Mouse (Mus musculus): ENCODE results near the gene Shc1. TPM values are rescaled to one million over a fixed set of nuclear protein-coding genes. Genes with fewer than 3 reads are reported as not detected.

Gene Shc1
- polyA plus RNA-seq, 1 experiment from 2014 or later = 51.8 TPM

- H3K4me3 ChIP-seq = peak within 1 kb of the TSS; percentile 65
- DNase-seq (ENCODE audit: low spot score) = peak; percentile 95
- peaks cover 23% of the 10 kb centered on the region for H3K4me1 ChIP-seq
- WGBS = 6% methylated on average over 28 of the region's 28 CpGs
- H3K9me3 ChIP-seq (replicated peaks) = no peaks in the 10 kb centered on the region
- peak within 1 kb of the TSS; percentile 74 for H3K27ac ChIP-seq (replicated peaks)
- no peaks in the 10 kb centered on the region for H3K27me3 ChIP-seq (ENCODE audit: low read depth, poor library complexity, severe bottlenecking)
- H3K36me3 ChIP-seq = peaks cover 61% of the 10 kb centered on the region
These were observed 6.5 kb upstream of the Shc1 start, which contains the start of gene Flad1 for GRCm38 (mm10) chr3:89411490-89412393. Gene Flad1 (minus strand): TSS chr3:89411870.

DNA sequence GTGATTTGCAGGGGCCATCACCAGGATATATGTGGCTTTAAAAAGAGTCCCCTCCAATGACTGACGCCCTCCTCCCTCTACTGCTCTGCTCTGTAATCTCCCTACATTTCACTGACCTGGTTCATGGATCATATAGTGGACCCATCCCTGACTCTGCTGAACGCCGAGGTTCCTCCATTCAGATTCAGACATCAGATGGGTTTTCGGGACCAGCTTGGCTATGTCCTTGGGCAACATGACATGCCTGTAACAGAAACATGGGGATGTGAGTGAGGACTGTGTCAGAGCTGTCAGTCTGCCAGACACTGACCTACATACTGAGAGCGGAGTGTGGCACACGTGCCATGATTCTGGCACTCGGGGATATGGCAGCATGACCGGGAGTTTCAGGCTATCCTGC, 2.1 kb upstream of the Shc1 start:
- 97% methylated on average over 8 of the region's 8 CpGs for WGBS
- Histone ChIP-seq H3K27me3 (ENCODE audit: low read depth, poor library complexity, severe bottlenecking) (no peaks in the 10 kb centered on the region), H3K4me1 (peaks cover 40% of the 10 kb centered on the region), H3K9me3 (replicated peaks) (no peaks in the 10 kb centered on the region), H3K27ac (replicated peaks) (no peak overlapping the region), H3K36me3 (peaks cover 40% of the 10 kb centered on the region), H3K4me3 (peak overlapping the region; percentile 73)
- no peak for DNase-seq (ENCODE audit: low spot score)

DNA sequence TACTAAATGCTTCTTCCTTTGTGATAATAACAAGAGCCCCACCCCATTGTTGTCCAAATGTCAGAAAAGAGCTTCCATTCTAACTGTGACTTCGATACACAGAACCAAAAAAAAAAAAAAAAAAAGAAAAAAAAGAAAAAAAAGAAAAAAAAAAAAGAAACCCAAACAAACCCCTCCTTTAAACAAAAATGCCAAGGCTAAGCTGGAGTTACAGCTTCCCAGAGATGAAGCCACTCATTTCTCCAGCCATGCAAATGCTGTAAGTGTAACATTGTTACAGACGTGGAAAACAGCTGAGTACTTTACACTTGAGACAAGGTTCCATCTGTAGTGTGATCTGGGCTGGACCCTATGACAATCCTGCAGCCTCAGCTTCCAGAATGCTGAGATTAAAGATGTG, 1.1 kb upstream of the Shc1 start:
- H3K4me1 ChIP-seq = peaks cover 46% of the 10 kb centered on the region
- peak overlapping the region; percentile 73 for H3K4me3 ChIP-seq
- 28% methylated on average over 2 of the region's 2 CpGs for WGBS
- H3K27ac ChIP-seq (replicated peaks) = peak overlapping the region; percentile 94
- H3K9me3 ChIP-seq (replicated peaks) = no peaks in the 10 kb centered on the region
- H3K36me3 ChIP-seq = peaks cover 40% of the 10 kb centered on the region
- H3K27me3 ChIP-seq (ENCODE audit: low read depth, poor library complexity, severe bottlenecking) = no peaks in the 10 kb centered on the region
- no peak for DNase-seq (ENCODE audit: low spot score)

- under 1% methylated on average over 20 of the region's 20 CpGs for WGBS
- no peaks in the 10 kb centered on the region for H3K27me3 ChIP-seq (ENCODE audit: low read depth, poor library complexity, severe bottlenecking)
- peaks cover 50% of the 10 kb centered on the region for H3K4me1 ChIP-seq
- H3K27ac ChIP-seq (replicated peaks) = peak overlapping the region; percentile 94
- H3K9me3 ChIP-seq (replicated peaks) = no peaks in the 10 kb centered on the region
- DNase-seq (ENCODE audit: low spot score) = no peak
- H3K4me3 ChIP-seq = peak overlapping the region; percentile 73
- H3K36me3 ChIP-seq = peaks cover 40% of the 10 kb centered on the region
These were observed 438 bp upstream of the Shc1 start for GRCm38 (mm10) chr3:89417840-89418169.

DNA sequence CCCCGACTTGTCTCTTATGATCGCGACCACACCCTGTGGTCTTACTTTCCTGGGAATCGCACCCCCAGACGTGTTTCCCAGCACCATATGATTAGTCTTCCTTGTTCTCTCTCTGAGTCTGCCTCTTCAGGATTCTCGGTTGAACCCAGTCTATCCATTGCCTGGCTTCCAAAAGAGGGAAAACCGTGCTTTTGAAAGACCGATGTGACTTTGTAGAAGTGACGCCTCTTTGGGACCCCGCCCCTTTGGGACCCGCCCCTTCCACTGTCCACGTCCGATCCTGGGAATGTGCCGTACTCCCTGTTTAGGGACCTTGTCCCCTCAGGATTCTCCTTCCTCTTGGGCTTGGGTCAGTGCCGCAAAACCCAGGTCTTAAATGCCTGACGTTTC, 613 bp downstream of the Shc1 start:
- no peaks in the 10 kb centered on the region for H3K9me3 ChIP-seq (replicated peaks)
- peaks cover 59% of the 10 kb centered on the region for H3K4me1 ChIP-seq
- peak; percentile 84 for DNase-seq (ENCODE audit: low spot score)
- H3K4me3 ChIP-seq = peak overlapping the region; percentile 73
- peak overlapping the region; percentile 94 for H3K27ac ChIP-seq (replicated peaks)
- no peaks in the 10 kb centered on the region for H3K27me3 ChIP-seq (ENCODE audit: low read depth, poor library complexity, severe bottlenecking)
- peaks cover 39% of the 10 kb centered on the region for H3K36me3 ChIP-seq
- under 1% methylated on average over 16 of the region's 16 CpGs for WGBS

DNA sequence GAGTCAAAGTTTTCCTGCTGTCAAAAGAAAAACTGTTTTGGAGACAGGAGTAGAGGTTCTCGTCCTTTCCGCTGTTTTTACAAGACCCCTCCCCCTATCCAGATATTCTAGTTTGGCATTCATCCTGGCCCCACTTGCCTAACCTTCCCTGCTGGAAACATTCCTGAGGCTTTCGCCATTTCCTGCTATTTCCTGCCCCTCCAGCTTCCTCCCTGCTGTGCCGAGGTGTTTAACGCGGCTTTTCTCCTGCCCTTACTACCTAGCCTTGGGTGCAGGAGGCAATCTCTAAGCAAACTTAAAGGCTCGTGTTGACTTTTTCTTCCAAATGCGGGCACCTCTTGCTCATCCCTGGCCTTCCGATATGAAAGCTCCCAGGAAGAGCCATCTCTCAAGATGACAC, 1.3 kb downstream of the Shc1 start:
- no peaks in the 10 kb centered on the region for H3K27me3 ChIP-seq (ENCODE audit: low read depth, poor library complexity, severe bottlenecking)
- WGBS = 3% methylated on average over 9 of the region's 9 CpGs
- H3K4me3 ChIP-seq = peak overlapping the region; percentile 73
- peaks cover 39% of the 10 kb centered on the region for H3K36me3 ChIP-seq
- H3K4me1 ChIP-seq = peaks cover 66% of the 10 kb centered on the region
- H3K9me3 ChIP-seq (replicated peaks) = no peaks in the 10 kb centered on the region
- DNase-seq (ENCODE audit: low spot score) = peak; percentile 36
- peak overlapping the region; percentile 94 for H3K27ac ChIP-seq (replicated peaks)

GRCm38 (mm10) chr3:89419981-89420380, 1.7 kb downstream of the Shc1 start:
- Histone ChIP-seq H3K9me3 (replicated peaks) (no peaks in the 10 kb centered on the region), H3K4me1 (peaks cover 66% of the 10 kb centered on the region), H3K27ac (replicated peaks) (peak overlapping the region; percentile 94), H3K36me3 (peaks cover 39% of the 10 kb centered on the region), H3K27me3 (ENCODE audit: low read depth, poor library complexity, severe bottlenecking) (no peaks in the 10 kb centered on the region), H3K4me3 (peak overlapping the region; percentile 73)
- no peak for DNase-seq (ENCODE audit: low spot score)
- 43% methylated on average over 3 of the region's 3 CpGs for WGBS

DNA sequence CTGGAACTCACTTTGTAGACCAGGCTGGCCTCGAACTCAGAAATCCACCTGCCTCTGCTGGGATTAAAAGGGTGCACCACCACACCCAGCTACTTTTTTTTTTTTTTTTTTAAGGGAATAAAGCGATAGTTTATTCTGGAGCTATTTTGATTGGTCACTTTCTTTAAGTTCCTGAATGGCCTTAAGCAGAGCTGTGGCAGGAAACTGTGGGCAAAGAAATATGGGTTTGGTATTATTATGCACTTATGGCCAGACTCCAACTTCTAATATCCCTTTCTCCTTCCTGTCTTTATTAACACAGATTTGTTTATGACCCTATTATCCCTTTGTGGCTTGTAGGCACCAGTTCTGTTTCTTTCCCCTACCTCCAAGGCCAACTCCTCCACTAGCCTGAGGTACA, 2.2 kb downstream of the Shc1 start:
- peaks cover 39% of the 10 kb centered on the region for H3K36me3 ChIP-seq
- DNase-seq (ENCODE audit: low spot score) = no peak
- peak overlapping the region; percentile 57 for H3K4me3 ChIP-seq
- 65% methylated on average over 2 of the region's 2 CpGs for WGBS
- H3K27me3 ChIP-seq (ENCODE audit: low read depth, poor library complexity, severe bottlenecking) = no peaks in the 10 kb centered on the region
- H3K27ac ChIP-seq (replicated peaks) = peak overlapping the region; percentile 85; the same call in 1 of the 2 replicates
- H3K4me1 ChIP-seq = peaks cover 66% of the 10 kb centered on the region
- no peaks in the 10 kb centered on the region for H3K9me3 ChIP-seq (replicated peaks)

GRCm38 (mm10) chr3:89421002-89421774, 2.9 kb downstream of the Shc1 start:
- Histone ChIP-seq H3K4me1 (peaks cover 64% of the 10 kb centered on the region), H3K36me3 (peaks cover 37% of the 10 kb centered on the region), H3K4me3 (peak overlapping the region; percentile 57), H3K27ac (replicated peaks) (peak overlapping the region; percentile 85), H3K27me3 (ENCODE audit: low read depth, poor library complexity, severe bottlenecking) (no peaks in the 10 kb centered on the region), H3K9me3 (replicated peaks) (no peaks in the 10 kb centered on the region)
- DNase-seq (ENCODE audit: low spot score) = peak; percentile 72
- WGBS = 2% methylated on average over 11 of the region's 11 CpGs

GRCm38 (mm10) chr3:89421810-89422473, 3.7 kb downstream of the Shc1 start:
- no peaks in the 10 kb centered on the region for H3K9me3 ChIP-seq (replicated peaks)
- 5% methylated on average over 22 of the region's 22 CpGs for WGBS
- H3K36me3 ChIP-seq = peaks cover 38% of the 10 kb centered on the region
- peak overlapping the region; percentile 57 for H3K4me3 ChIP-seq
- peaks cover 57% of the 10 kb centered on the region for H3K4me1 ChIP-seq
- no peak for DNase-seq (ENCODE audit: low spot score)
- H3K27ac ChIP-seq (replicated peaks) = peak overlapping the region; percentile 85
- H3K27me3 ChIP-seq (ENCODE audit: low read depth, poor library complexity, severe bottlenecking) = no peaks in the 10 kb centered on the region

- Histone ChIP-seq H3K36me3 (peaks cover 45% of the 10 kb centered on the region), H3K27me3 (ENCODE audit: low read depth, poor library complexity, severe bottlenecking) (no peaks in the 10 kb centered on the region), H3K27ac (replicated peaks) (peak overlapping the region; percentile 85), H3K4me3 (peak overlapping the region; percentile 57), H3K9me3 (replicated peaks) (no peaks in the 10 kb centered on the region), H3K4me1 (peaks cover 52% of the 10 kb centered on the region)
- 72% methylated on average over 6 of the region's 6 CpGs for WGBS
- DNase-seq (ENCODE audit: low spot score) = no peak
These were observed 4.4 kb downstream of the Shc1 start for GRCm38 (mm10) chr3:89422556-89423205.

Data from midbrain, embryonic 10.5 days (tissue).